Mouse (Mus musculus): Measurements from ENCODE around the gene Ostf1. TPM values are rescaled to one million over a fixed set of nuclear protein-coding genes. Genes with fewer than 3 reads are reported as not detected.
A peak's percentile ranks its signal among the peaks of the same experiment; 100 is the strongest.

The Ostf1 gene
- total and polyA plus RNA-seq, 3 experiments, result 110 to 175 (median 131) TPM

DNA sequence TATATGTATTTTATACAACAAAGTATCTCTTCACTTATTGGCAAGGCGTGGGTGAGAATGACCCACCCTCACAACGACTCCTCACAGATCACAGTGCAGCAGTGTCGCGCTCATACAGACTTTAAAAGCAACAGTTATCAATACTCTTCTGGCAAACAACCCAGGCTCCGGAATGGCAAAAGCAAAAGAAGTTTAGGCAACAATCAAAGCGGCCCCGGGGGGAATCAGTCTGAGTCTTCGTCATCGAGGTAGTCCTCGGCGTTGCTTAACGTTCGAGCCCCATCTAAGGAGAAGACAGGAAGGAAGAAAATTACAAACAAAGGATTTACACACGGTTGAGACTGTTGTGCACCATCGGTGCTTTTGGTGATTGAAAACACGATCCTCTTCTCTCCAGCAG lies 50.6 kb downstream of the Ostf1 start:
- in situ Hi-C loops (cut with MboI; ENCODE audit: low pct_ligation_motif_present, low pct_unique_long_range_greater_than_20kb, low sequenced_read_pairs), result loop anchor here (25.0 kb wide), 1 partner anchor 256 kb away; no protein-coding TSS in a partner anchor
- H3K4me2 ChIP-seq (ENCODE audit: insufficient read depth, low read depth, poor library complexity, severe bottlenecking), result no peak overlapping the region
- H3K27me3 ChIP-seq (replicated peaks), result no peaks in the 10 kb centered on the region
- peaks cover 18 to 44% of the 10 kb centered on the region in 2 experiments for H3K36me3 ChIP-seq (replicated peaks in 1 of 2; ENCODE audit: control insufficient read depth in 1 of 2, insufficient read depth in 1 of 2, low read length in 1 of 2)
- peaks cover 21 to 56% of the 10 kb centered on the region in 2 experiments for H3K4me1 ChIP-seq (ENCODE audit: control insufficient read depth in 1 of 2, insufficient read depth in 2 of 2)
- DNase-seq (ENCODE audit: extremely low read depth), result no peak
- dilution Hi-C loops (cut with MboI; ENCODE audit: extremely low pct_ligation_motif_present, extremely low pct_unique_long_range_greater_than_20kb, low sequenced_read_pairs), result no loop called here
- H3K9ac ChIP-seq (ENCODE audit: insufficient read depth, low read depth), result no peak overlapping the region
- no peak for TF ChIP-seq TBP (conservative IDR thresholded peaks at IDR 0.05; ENCODE audit: low read depth, low read length)
- TF ChIP-seq EP300 (IDR thresholded peaks at IDR 0.05; ENCODE audit: low read length), result no peak
- no peak for TF ChIP-seq SIN3A (IDR thresholded peaks at IDR 0.05; ENCODE audit: low read length)
- no peak for TF ChIP-seq MXI1 (IDR thresholded peaks at IDR 0.05; ENCODE audit: low read depth, low read length)
- TF ChIP-seq POLR2AphosphoS2 (IDR thresholded peaks at IDR 0.05; ENCODE audit: low read depth, low read length), result no peak
- TF ChIP-seq JUN (IDR thresholded peaks at IDR 0.05; ENCODE audit: insufficient read depth, low read depth, low read length), result no peak
- TF ChIP-seq HCFC1 (IDR thresholded peaks at IDR 0.05; ENCODE audit: low read depth, low read length), result no peak
- TF ChIP-seq ZMIZ1 (IDR thresholded peaks at IDR 0.05; ENCODE audit: low read depth, low read length), result no peak
- no peak for TF ChIP-seq GABPA (IDR thresholded peaks at IDR 0.05; ENCODE audit: insufficient replicate concordance, low read depth, low read length)
- no peak overlapping the region for H3K27ac ChIP-seq (ENCODE audit: insufficient read depth, low read depth)
- no peaks in the 10 kb centered on the region for H3K79me2 ChIP-seq (replicated peaks; ENCODE audit: control insufficient read depth, extremely low read depth, insufficient read depth, poor library complexity, severe bottlenecking)
- no peaks in the 10 kb centered on the region for H3K9me3 ChIP-seq (replicated peaks; ENCODE audit: low read length)
- H3K4me3 ChIP-seq (replicated peaks in 1 of 3; ENCODE audit: low read depth in 2 of 3, low read length in 2 of 3, poor library complexity in 1 of 3), result no peak overlapping the region

GRCm38 (mm10) chr19:18579012-18579358 lies 52.6 kb downstream of the Ostf1 start:
- TF ChIP-seq PAX5 (IDR thresholded peaks at IDR 0.05; ENCODE audit: low read length), result no peak
- no peak for TF ChIP-seq USF1 (IDR thresholded peaks at IDR 0.05; ENCODE audit: low read depth, low read length)
- peak; percentile 79 for TF ChIP-seq EP300 (IDR thresholded peaks at IDR 0.05; ENCODE audit: low read length)
- peak; percentile 37; the same call in 1 of the 2 replicates for TF ChIP-seq TCF12 (IDR thresholded peaks at IDR 0.05; ENCODE audit: low read depth, low read length)
- peak; percentile 39; the same call in 1 of the 2 replicates for TF ChIP-seq ETS1 (conservative IDR thresholded peaks at IDR 0.05; ENCODE audit: low read depth, low read length)
- no peak for TF ChIP-seq ZNF384 (IDR thresholded peaks at IDR 0.05; ENCODE audit: low read depth, low read length)
- no peak for TF ChIP-seq E2F4 (IDR thresholded peaks at IDR 0.05; ENCODE audit: insufficient replicate concordance, low read depth, low read length)
- 0 out of 2 replicates have a peak, but pooled peaks have one; percentile 26 for TF ChIP-seq MEF2A (IDR thresholded peaks at IDR 0.05; ENCODE audit: borderline replicate concordance, low read depth, low read length)
- TF ChIP-seq POLR2AphosphoS2 (IDR thresholded peaks at IDR 0.05; ENCODE audit: low read depth, low read length), result no peak
- TF ChIP-seq MAFK (IDR thresholded peaks at IDR 0.05; ENCODE audit: insufficient replicate concordance, low read length), result no peak
- no peak for TF ChIP-seq CHD2 (IDR thresholded peaks at IDR 0.05; ENCODE audit: low read length)
- peak; percentile 51 for TF ChIP-seq IRF4 (IDR thresholded peaks at IDR 0.05; ENCODE audit: low read depth, low read length)
- TF ChIP-seq JUN (IDR thresholded peaks at IDR 0.05; ENCODE audit: insufficient read depth, low read depth, low read length), result peak; percentile 36
- no peak for TF ChIP-seq GABPA (IDR thresholded peaks at IDR 0.05; ENCODE audit: insufficient replicate concordance, low read depth, low read length)
- peak; percentile 40; the same call in 1 of the 2 replicates for TF ChIP-seq BHLHE40 (IDR thresholded peaks at IDR 0.05; ENCODE audit: low read depth, low read length)
- TF ChIP-seq KAT2A (IDR thresholded peaks at IDR 0.05; ENCODE audit: insufficient replicate concordance, low read length), result no peak
- TF ChIP-seq UBTF (IDR thresholded peaks at IDR 0.05; ENCODE audit: low read depth, low read length), result no peak
- in situ Hi-C loops (cut with MboI; ENCODE audit: low pct_ligation_motif_present, low pct_unique_long_range_greater_than_20kb, low sequenced_read_pairs), result loop anchor here (25.0 kb wide), 1 partner anchor 258 kb away; no protein-coding TSS in a partner anchor
- Histone ChIP-seq H3K27ac (ENCODE audit: insufficient read depth, low read depth) (peak overlapping the region; percentile 13; the same call in 1 of the 2 replicates), H3K9ac (ENCODE audit: insufficient read depth, low read depth) (no peak overlapping the region), H3K36me3 (replicated peaks in 1 of 2; ENCODE audit: control insufficient read depth in 1 of 2, insufficient read depth in 1 of 2, low read length in 1 of 2) (peaks cover 6 to 24% of the 10 kb centered on the region in 2 experiments), H3K4me2 (ENCODE audit: insufficient read depth, low read depth, poor library complexity, severe bottlenecking) (peak overlapping the region; percentile 33; the same call in 1 of the 2 replicates), H3K79me2 (replicated peaks; ENCODE audit: control insufficient read depth, extremely low read depth, insufficient read depth, poor library complexity, severe bottlenecking) (no peaks in the 10 kb centered on the region), H3K27me3 (replicated peaks) (no peaks in the 10 kb centered on the region), H3K4me1 (ENCODE audit: control insufficient read depth in 1 of 2, insufficient read depth in 2 of 2) (peaks cover 25 to 66% of the 10 kb centered on the region in 2 experiments), H3K9me3 (replicated peaks; ENCODE audit: low read length) (no peaks in the 10 kb centered on the region), H3K4me3 (replicated peaks in 1 of 3; ENCODE audit: low read depth in 2 of 3, low read length in 2 of 3, poor library complexity in 1 of 3) (no peak overlapping the region)
- peak; percentile 43 for DNase-seq (ENCODE audit: extremely low read depth)
- dilution Hi-C loops (cut with MboI; ENCODE audit: extremely low pct_ligation_motif_present, extremely low pct_unique_long_range_greater_than_20kb, low sequenced_read_pairs), result no loop called here

Data from CH12.LX (cell line).